Mouse (Mus musculus): ENCODE data around the gene Lif. TPM values are rescaled to one million over a fixed set of nuclear protein-coding genes. Genes with fewer than 3 reads are reported as not detected.
A peak's percentile ranks its signal among the peaks of the same experiment; 100 is the strongest.

Lif gene
- total RNA-seq, 2 experiments from 2014 or later: 1.8 to 2.7 TPM

GRCm38 (mm10) chr11:4229841-4230240 lies 27.5 kb upstream of the Lif start:
- no peak for DNase-seq (ENCODE audit: low spot score in 2 of 2)

- DNase-seq (ENCODE audit: low spot score in 2 of 2): no peak
Observed at GRCm38 (mm10) chr11:4231435-4231834, 25.9 kb upstream of the Lif start.

- DNase-seq (ENCODE audit: low spot score in 2 of 2): no peak
Observed at GRCm38 (mm10) chr11:4232644-4233043, 24.7 kb upstream of the Lif start.

- no peak for DNase-seq (ENCODE audit: low spot score in 2 of 2)
Observed at GRCm38 (mm10) chr11:4235052-4235655, 22.2 kb upstream of the Lif start.

GRCm38 (mm10) chr11:4235665-4236545 lies 21.5 kb upstream of the Lif start, which contains the start of gene Osm:
Osm (plus strand) TSS chr11:4236420.
- DNase-seq (ENCODE audit: low spot score in 2 of 2): peak in 1 of 2 experiments; percentile 11

- no peak for DNase-seq (ENCODE audit: low spot score in 2 of 2)
Observed at GRCm38 (mm10) chr11:4236546-4237067, 20.8 kb upstream of the Lif start.

GRCm38 (mm10) chr11:4237389-4237912 lies 19.9 kb upstream of the Lif start:
- DNase-seq (ENCODE audit: low spot score in 2 of 2): no peak

- DNase-seq (ENCODE audit: low spot score in 2 of 2): no peak
Observed at GRCm38 (mm10) chr11:4238167-4238566, 19.2 kb upstream of the Lif start.

GRCm38 (mm10) chr11:4239691-4240090 lies 17.7 kb upstream of the Lif start:
- DNase-seq (ENCODE audit: low spot score in 2 of 2): no peak

- DNase-seq (ENCODE audit: low spot score in 2 of 2): no peak
Observed at GRCm38 (mm10) chr11:4240151-4240550, 17.2 kb upstream of the Lif start.

GRCm38 (mm10) chr11:4241180-4241579 lies 16.2 kb upstream of the Lif start:
- DNase-seq (ENCODE audit: low spot score in 2 of 2): no peak

- no peak for DNase-seq (ENCODE audit: low spot score in 2 of 2)
Observed at GRCm38 (mm10) chr11:4246126-4246525, 11.2 kb upstream of the Lif start.

- DNase-seq (ENCODE audit: low spot score in 2 of 2): no peak
Observed at GRCm38 (mm10) chr11:4246623-4247022, 10.7 kb upstream of the Lif start.

GRCm38 (mm10) chr11:4247201-4247959 lies 10.0 kb upstream of the Lif start:
- no peak for DNase-seq (ENCODE audit: low spot score in 2 of 2)

GRCm38 (mm10) chr11:4249151-4249550 lies 8.2 kb upstream of the Lif start:
- no peak for DNase-seq (ENCODE audit: low spot score in 2 of 2)

GRCm38 (mm10) chr11:4250290-4250689 lies 7.1 kb upstream of the Lif start:
- DNase-seq (ENCODE audit: low spot score in 2 of 2): no peak

GRCm38 (mm10) chr11:4251376-4251775 lies 6.0 kb upstream of the Lif start:
- DNase-seq (ENCODE audit: low spot score in 2 of 2): no peak

GRCm38 (mm10) chr11:4252886-4253285 lies 4.5 kb upstream of the Lif start:
- DNase-seq (ENCODE audit: low spot score in 2 of 2): no peak

GRCm38 (mm10) chr11:4257756-4258155 lies 399 bp downstream of the Lif start:
- no peak for DNase-seq (ENCODE audit: low spot score in 2 of 2)

GRCm38 (mm10) chr11:4258657-4259082 lies 1.3 kb downstream of the Lif start:
- DNase-seq (ENCODE audit: low spot score in 2 of 2): peak; percentile 66 to 89

- DNase-seq (ENCODE audit: low spot score in 2 of 2): no peak
Observed at GRCm38 (mm10) chr11:4260463-4261187, 3.3 kb downstream of the Lif start.
